Mouse (Mus musculus): ENCODE measurements around the gene St13.

Gene St13

GRCm38 (mm10) chr15:81320137-81320536, 79.7 kb downstream of the St13 start:
- in situ Hi-C loops (cut with MboI): no loop called here

- in situ Hi-C loops (cut with MboI): no loop called here
Observed at GRCm38 (mm10) chr15:81319462-81319861, 80.4 kb downstream of the St13 start.

- in situ Hi-C loops (cut with MboI): no loop called here
Observed at GRCm38 (mm10) chr15:81313928-81314327, 85.9 kb downstream of the St13 start.

All from mature B cell (primary cell).